Mouse (Mus musculus) ES-E14 (cell line): ENCODE results near the gene Afmid.

Experiments used
- CHD2 ChIP-seq: IDR thresholded peaks from 2 replicates; pipeline ENCODE4 v1.6.1; 2014; ENCODE audit warnings: mild to moderate bottlenecking, low read depth, low read length, inconsistent platforms
- MAFK ChIP-seq: IDR thresholded peaks from 2 replicates; pipeline ENCODE4 v1.6.1; 2014; ENCODE audit warnings: mild to moderate bottlenecking, low read depth, low read length, inconsistent platforms; ENCODE audit not compliant: insufficient read depth
- ZC3H11A ChIP-seq: IDR thresholded peaks from 2 replicates; pipeline ENCODE4 v1.6.1; 2012; ENCODE audit warnings: low read depth, mild to moderate bottlenecking, inconsistent platforms, low read length, borderline replicate concordance

- TF ChIP-seq ZC3H11A (no peak), MAFK (no peak), CHD2 (no peak)
Observed at GRCm38 (mm10) chr11:117865988-117866387, 40.3 kb downstream of the Afmid start.
